Mouse (Mus musculus): ENCODE measurements around the gene Btbd35f28.
"Not testable (repeated sequence)": the region's sequence is repeated elsewhere in the genome, so short reads cannot be mapped to it uniquely, and the experiment has no call there.

Gene Btbd35f28

DNA sequence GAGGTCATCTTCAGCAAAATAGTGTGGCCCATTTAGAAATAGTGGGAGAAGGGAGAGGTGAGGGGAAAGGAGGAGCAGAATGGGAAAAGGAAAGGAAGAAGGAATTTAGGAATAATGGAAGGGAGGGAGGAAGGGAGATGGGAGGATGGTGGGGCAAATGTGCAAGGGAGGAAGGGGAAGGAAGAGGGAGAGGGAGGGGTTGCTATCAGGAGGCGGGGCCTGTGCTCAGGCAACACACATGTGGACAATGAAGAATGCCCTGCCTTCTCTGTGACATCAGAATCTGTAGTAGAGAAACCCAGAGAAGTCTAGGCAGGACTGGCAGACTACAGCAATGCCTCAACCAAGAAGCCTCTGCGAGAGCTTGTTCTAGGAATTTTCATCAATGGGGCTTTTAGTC is at the start of gene Btbd35f28:
Gene Btbd35f28, plus strand, starts transcription at position 301 of the 400 bp plus-strand sequence.
- not testable (repeated sequence) for DNase-seq (ENCODE audit: low spot score in 2 of 2)

Data from thymus, postnatal 10 days (tissue).